Mouse (Mus musculus) lung, postnatal 25 days (tissue): ENCODE measurements around the gene Cdh20.
"Not testable (repeated sequence)": the region's sequence is repeated elsewhere in the genome, so short reads cannot be mapped to it uniquely, and the experiment has no call there.

Experiments
- DNase-seq: peaks from one replicate; pipeline ENCODE4 v3.0.0; 2022; ENCODE audit warnings: low spot score

Gene Cdh20

DNA sequence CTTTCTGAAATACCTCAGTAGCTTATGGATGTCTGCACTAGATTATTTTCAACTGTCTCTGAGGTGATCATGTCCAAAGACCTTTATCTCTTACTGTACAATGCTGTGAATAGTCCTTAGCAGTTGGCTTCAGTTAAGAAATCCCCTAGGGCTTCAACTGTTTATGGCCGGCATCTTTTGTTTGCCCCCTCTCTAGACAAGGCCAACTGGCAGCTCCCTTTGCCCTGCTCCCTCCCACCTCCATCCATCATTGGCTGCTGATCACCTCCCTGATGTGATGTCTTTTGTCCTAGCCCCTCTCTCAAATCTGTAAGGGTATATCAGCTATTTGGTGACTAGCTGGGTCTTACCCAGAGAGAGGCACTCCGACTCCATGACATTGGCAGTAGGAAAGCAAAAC lies 148.2 kb downstream of the Cdh20 start:
- DNase-seq = no peak

DNA sequence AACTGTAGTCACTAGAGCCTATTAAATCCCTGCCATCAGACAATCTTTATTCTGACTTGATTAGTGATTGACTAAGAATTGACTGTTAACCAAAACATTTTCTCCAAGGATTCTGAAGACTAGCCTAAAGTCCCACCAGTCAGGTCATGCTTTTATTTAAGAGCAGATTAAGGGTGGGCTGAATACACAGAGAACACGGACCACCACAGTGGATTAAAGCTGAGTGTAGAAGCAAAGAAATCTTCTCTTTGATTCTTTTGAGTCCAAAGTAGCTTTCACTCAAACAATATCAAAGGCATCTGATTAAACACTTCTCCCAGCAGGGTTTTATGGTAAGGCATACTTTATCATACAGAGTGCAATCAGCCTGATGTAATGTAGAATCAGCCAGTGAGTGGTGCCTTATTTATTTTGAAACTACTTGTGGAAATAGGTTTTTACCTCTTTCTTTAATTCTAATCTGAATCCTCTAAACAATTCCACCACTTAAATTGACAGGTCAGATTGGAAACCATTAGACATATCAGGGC lies 149.0 kb downstream of the Cdh20 start:
- no peak for DNase-seq

DNA sequence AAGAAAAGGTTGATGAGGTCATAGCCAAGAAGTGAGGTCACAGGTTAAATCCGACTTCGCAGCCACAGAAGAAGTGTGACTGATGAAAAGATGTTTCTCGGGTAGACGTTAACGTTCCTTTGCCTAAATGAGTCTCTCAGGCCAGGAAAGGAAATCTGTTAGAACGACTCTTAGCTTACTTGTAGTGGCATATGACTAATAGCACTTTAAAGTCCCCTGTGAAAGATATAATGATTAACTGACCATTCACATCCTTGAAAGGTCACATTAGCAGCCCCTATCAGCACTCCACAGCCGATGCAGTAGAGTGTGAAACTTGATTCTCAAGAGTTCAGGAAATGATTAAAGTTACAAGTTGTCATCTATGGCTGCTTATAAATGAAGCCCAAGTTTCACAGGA lies 164.7 kb downstream of the Cdh20 start:
- no peak for DNase-seq

DNA sequence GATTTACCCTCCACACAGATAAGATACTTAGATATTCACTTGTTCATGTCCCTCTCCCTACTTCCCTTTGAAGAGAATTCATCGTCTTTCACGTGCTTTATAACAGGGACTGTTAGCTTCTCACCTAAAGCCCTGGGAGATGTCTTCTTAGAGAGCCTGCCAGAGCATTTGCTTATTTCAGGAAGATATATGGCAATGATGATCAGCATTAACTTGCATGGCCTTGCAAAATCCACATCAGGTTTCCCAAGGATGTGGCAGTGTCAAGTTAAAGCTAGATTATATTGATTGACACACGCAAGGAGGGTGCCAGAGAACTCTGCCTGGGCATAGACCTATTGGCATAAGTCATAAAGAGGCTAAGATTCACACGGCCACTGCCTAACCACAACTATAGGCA lies 168.6 kb downstream of the Cdh20 start:
- no peak for DNase-seq

DNA sequence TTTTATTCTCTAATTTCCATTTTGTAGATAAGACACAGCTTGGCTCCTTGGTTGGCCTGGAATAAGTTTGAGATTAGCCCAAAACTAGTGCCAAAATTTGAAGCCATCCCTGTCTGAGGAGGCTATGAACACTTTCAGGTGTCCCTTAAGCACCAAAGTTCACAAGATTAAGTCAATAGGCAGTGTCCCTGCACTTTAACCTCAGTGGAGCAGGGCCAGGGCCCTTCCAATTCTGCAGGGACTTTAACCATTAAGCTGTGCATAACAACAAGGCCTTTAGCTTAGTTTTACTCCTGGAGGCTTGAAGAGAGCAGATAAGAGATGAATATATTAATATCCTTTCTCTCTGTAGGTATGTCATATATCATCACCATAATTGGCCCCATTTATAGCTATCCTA lies 170.8 kb downstream of the Cdh20 start:
- DNase-seq = no peak

DNA sequence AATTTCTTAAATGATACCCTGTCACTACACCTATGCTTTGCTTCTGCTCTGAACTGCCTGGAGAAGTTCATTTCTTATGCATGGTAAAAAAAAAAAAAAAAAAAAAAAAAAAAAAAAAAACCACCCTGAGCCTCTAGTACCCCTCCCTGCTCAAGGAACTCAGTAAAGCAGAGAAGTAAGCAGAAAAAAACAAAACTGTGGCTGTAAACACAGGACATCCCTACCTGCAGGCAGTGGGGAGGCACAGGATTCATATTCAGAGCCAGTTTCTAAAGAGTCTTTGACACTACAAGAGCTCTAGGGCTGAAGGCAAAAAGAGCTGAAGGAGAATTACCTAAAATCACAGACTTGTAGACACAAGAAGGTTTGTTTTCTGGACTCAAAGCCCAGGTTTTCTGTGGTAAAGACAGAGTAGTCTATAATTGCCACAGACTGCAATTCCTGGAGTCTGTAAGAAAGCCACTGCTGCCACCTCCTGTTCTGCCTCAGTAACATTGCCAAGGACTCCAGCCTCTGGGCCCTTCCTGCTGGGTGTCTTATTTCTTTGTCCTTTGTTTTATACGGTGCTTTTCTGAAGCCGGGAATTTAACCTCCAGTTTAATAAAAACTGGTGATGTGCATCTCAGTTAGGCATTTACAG lies 176.3 kb downstream of the Cdh20 start:
- no peak for DNase-seq

DNA sequence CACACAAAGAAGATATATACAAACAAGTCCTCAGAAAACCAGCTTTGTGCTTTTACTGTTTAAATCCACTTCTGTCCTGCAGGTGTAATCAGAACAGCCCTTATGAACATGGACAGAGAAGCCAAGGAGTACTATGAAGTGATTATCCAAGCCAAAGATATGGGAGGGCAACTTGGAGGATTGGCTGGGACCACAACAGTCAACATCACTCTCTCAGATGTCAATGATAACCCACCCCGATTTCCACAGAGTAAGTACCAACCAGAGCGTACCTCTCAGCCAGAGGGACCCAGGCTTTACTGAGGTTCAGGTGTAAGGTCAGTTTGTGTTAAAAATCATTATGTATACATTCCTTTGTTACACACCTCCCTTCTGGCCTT lies 176.8 kb downstream of the Cdh20 start:
- no peak for DNase-seq

DNA sequence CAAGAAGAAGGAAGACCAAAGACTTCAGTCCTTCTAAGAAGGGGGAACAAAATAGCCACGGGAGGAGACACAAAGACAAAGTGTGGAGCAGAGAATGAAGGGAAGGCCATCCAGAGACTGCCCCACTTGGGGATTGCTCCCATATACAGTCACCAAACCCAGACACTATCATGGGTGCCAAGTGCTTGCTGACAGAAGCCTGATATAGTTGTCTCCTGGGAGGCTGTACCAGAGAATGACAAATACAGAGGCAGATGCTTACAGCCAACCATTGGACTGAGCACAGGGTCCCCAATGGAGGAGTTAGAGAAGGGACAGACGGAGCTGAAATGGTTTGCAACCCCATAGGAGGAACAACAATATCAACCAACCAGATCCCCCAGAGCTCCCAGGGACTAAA lies 181.3 kb downstream of the Cdh20 start:
- DNase-seq = not testable (repeated sequence)

DNA sequence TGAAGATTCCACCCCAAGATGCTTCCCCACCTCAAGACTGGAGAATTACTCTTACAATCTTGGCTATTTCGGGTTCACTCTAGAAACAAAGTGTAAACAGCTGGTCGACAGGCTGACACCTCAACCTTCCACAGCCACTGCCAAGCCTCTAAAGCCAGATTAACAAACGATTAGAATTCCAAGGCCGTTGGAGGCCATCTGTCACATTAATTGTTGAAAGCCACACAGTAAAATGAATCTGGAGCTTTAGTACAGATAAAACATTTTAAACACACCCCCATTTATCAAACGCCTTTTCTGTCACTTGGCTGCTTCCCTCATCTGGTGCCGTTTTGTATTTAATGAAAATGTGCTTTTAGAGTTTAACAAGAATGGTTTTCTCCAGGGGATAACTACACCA lies 188.7 kb downstream of the Cdh20 start:
- no peak for DNase-seq

DNA sequence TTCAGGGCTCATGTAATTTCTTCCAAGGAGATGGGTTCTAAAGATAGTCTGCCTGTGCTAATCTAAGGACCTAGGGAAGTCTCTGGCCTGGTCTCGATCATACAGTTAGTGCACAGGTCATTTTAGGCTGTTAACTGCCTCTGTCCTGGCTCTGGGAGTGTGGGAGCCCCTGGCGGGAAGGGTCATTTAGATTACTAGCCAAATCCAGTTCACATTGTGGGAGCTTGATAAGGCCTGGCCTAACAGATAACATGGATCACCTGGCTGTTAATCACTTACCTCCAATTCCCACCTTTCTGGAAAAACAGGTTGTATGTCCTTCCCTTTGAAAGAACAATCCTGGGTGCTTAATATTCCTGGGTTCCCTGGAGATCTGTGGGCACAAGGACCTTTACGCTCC lies 193.3 kb downstream of the Cdh20 start:
- no peak for DNase-seq

DNA sequence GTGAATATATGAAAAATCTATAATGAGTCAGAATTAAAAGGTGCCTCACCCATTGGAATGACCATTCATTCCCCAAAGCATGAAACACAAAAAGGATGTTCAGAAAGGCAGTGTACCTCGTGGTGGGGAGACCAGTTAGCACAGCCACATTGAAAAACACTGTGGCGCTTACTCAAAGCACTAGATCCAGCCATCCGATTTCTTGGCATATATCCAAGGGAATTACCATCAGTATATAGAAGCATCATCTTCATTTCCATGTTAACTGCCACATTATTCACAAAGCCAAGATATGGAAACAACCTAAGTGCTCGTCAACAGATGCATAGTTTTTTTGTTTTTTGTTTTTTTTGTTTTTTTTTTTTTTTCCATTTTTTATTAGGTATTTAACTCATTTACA lies 193.9 kb downstream of the Cdh20 start:
- DNase-seq = no peak

DNA sequence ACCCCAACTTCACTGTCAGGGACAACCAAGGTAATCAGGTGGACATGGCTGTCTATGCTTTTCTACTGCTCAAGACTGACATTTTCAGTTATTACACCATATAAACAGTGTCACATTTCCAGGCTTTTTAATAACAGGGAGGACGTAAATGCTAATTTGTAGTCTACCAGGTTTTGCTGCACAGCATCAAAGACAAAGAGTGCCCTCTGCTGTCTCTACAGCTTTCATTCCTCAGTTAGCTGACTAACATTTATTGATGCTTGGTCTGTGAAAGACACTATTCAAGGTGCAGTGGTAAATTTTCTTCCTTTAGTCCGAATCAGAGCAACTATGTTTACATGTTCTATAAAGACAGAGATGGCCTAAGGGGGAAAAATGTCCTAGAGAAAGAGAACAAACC lies 210.7 kb downstream of the Cdh20 start:
- no peak for DNase-seq

DNA sequence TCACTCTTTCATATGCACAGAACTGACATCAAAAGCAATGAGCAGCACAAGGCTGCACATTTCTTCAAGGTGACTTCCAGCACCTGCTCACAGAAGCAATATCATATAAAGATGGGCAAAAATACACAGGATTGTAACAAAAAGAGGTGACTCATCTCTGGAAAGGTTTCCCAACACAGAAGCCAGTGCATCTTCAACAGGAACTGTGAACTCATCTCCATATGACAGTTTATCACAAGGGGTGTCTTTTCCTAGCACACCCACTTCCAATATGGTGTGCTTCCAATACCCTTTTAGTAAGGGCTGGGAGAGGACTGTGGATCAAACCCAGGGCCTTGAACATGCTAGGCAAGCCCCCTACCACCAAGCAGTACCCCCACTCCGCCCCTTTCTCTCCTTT lies 211.9 kb downstream of the Cdh20 start:
- no peak for DNase-seq

DNA sequence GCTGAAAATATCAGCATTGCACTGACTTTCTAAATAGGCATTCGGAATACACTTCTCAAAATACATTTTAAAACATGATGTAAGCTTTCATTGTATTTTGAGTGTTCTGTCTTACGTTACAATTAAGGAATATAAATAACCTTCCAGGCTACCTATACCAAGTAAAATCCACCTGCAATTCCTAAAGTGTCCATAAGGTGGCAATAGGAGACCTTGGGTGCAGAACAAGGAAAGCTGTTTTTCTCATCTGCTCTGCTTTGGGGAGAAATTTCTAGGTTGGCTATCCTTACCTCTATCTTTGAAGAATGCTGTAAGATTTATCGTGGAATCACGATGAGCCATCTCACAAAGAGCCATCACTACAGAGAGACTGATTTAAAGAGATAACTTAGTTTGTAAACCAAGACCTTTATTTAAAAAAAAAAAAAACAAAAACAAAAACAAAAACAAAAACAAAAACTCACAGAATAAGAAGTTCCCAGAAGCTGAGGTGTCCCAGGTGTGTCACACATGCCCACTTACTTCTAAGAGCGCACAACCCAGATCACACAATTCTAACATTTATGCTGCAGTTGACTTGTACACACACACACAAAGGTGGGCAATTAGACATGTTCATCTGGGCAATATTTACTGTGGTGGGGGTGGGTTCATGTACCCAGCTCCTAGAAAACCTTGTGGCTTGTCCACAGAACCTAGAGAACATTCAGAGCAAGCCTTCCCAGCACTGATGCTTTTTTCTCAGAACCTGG lies 218.1 kb downstream of the Cdh20 start:
- peak; percentile 34 for DNase-seq

DNA sequence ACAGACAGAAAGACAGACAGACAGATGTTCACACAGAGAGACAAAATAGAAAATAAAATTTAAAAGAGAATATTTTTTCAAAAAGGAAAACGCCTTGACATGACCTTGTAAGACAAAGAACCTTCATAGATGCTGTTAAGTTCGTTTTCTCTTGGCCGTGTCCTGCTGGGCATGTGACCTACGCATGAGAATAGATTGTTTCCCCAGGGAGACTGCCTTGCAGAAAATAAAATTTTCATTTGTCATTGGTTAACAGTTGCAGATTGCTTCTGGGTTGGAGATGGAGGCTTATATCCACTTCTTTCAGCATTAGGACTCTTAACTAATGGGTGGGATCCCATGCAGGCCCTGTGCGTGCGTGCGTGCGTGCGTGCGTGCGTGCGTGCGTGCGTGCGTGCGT lies 219.2 kb downstream of the Cdh20 start:
- no peak for DNase-seq

DNA sequence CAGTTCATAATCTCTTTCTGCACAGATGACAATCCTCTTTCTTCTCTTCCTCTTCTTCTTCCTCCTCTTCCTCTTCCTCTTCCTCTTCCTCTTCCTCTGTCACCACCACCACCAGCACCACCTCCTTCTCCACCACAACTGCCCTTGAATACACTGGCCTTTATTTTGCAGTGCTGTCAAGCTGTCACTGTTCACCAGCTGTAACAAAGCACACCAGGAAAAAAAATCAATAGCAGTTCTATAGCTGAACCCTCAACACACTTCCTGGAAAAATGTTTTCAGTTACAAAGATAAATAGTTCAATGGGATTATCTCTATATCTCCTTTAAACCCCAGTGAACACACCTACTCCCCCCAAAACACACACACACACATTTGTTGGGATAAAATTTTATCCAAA lies 224.1 kb downstream of the Cdh20 start:
- no peak for DNase-seq

DNA sequence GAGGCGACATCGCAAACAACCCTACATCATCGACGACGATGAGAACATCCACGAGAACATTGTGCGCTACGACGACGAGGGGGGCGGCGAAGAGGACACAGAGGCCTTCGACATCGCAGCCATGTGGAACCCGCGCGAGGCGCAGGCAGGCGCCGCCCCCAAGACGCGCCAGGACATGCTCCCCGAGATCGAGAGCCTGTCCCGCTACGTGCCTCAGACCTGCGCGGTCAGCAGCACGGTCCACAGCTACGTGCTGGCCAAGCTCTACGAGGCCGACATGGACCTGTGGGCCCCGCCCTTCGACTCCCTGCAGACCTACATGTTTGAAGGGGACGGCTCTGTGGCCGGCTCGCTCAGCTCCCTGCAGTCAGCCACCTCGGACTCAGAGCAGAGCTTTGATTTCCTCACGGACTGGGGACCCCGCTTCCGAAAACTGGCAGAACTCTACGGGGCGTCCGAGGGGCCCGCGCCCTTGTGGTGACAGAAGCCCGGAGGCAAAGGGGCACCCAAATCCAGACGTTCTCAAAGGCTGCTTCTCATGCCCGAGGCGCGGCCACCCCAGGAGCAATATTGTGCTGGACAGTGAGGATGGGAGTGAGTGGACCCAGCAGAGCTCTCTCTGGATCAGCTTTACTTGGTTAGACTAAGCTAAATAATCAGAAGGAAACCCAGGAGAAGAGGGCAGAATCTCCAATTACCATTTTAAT lies 225.7 kb downstream of the Cdh20 start:
- no peak for DNase-seq

DNA sequence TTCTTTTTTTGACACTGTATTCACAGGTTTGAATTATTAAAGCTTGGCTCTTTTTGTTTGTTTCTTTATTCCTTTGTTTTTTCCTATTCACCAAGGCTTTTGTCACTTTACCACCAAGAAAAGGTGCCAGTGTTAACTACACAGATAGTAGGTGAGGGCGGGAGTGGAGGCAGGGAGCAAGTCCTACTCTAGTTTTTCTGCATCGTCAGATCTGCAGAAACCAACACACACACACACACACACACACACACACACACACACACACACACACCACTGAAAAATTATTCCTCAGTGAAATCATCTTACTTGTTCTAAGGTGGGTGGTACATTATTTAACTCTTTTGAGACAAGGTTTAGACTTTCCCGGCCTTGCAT lies 226.3 kb downstream of the Cdh20 start:
- DNase-seq = no peak

DNA sequence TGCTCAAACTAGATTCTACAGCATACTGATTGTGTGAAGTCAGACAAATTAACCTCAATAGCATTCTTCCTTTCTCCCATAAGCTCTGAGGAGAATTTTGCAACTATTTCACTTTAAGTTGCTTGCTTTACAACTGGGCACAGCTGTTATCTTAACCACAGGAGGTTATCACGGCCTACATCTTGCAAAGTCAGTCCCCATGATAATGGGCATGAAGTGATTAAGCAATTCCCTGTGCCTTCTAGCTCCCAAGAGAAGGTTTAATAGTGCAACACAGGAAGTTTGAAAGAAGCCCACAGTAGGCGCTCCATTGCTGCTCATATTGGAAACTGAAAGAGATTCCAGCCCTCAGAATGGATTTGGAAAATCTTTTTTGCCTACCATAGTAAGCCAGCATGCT lies 229.5 kb downstream of the Cdh20 start:
- DNase-seq = no peak

DNA sequence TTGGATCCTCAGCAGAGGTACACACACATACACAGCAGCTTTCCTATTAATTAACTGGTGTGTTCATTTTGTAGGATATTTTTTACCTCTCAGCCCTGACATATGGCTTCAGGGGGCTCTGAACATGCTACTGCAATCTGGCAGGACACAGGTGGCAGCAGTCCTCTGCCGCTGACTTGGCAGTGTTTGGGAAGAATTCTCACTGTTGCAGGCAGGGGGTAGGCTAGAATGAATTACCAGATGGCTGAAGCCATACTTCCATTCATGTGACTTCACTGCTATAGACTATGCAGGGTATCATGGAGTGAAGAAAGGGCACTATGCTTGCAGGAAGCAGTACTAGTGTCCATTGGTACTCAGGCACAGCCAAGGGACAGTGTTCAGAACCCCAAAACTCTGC lies 233.8 kb downstream of the Cdh20 start:
- no peak for DNase-seq

DNA sequence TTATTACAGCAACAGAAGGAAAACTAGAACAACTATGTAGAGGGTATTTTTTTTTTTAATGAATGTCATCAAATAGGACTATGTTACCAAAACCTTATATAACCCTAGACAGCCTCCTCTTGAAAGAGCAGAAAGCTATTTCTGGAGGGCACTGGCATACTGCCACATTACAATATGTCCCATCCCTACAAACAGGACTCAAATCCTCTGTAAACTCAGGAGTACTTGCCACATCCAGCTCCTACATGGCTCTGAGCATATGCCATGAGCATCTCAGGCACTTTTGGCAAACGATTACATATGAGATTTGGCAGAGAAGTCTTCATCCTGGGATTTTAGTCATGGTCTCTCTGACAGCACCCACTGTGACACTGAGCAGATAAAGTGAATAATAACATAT lies 235.5 kb downstream of the Cdh20 start:
- DNase-seq = no peak

DNA sequence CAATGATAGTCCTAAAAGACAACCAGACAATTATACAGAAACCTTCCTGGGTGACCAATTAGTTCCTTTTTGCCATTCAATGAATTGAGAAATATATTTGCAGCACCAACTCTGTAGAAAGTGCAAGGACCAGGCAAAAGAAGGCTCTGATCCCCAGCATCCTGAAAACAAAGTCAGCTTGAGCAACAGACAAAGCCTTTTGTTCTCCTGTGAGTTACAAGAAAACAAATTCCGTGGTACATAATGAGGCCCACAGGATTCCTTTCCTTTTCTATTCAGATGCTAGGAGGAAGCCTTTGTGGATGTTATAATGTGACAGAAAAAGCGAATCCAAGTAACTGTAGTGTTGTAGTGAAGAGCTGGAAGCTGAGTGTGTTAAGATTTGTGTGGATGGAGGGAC lies 244.3 kb downstream of the Cdh20 start:
- DNase-seq = no peak

DNA sequence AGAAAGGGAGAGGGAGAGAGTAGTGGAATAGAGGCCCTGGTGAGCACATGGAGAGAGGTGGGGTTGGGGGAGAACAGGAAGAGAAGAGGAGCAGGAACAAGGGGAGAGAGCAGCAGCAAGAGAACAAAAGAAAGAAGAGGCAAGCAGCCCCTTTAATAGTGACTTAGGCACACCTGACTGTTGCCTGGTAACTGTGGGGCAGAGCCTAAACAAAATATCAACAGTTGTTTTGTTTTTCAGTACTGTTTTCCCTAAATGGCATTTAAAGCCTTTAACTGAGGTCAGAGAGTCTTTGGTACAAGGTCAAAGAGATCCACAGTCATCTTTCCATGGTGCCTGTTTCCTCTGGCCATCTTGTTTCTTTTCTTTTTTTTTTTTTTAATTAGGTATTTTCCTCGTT lies 245.0 kb downstream of the Cdh20 start:
- DNase-seq = no peak
